Mouse (Mus musculus) activated CD4-positive, CD25-positive, alpha-beta regulatory T cell, adult 4 months (primary cell): ENCODE measurements around the gene Nabp2. TPM values are rescaled to one million over a fixed set of nuclear protein-coding genes. Genes with fewer than 3 reads are reported as not detected.

Experiments
- polyA plus RNA-seq, 2 experiments: library from polyadenylated mRNA; unstranded; fragments of 100-300 nt; shearing (Covaris generic); gene quantifications; one replicate each; pipeline ENCODE4 v1.2.1; 2017

The Nabp2 gene
- polyA plus RNA-seq, 2 experiments from 2014 or later: 75.0 to 81.0 TPM

Other genes with a start within 250 kb of the Nabp2 start
- 10 to 100 TPM; 20.9 to 25.0 TPM for gene Rbms2, start 231.2 kb downstream of the Nabp2 start, polyA plus RNA-seq
- gene Gls2, start 217.0 kb downstream of the Nabp2 start, polyA plus RNA-seq: under 1 TPM in 1 of 2 experiments, not detected in 1; 0.26 TPM
- gene Spryd4, start 199.7 kb downstream of the Nabp2 start, polyA plus RNA-seq: 10 to 100 TPM; 13.3 to 15.6 TPM
- gene Mip, start 185.7 kb downstream of the Nabp2 start, polyA plus RNA-seq: not detected
- 10 to 100 TPM; 23.7 to 35.9 TPM for gene Timeless, start 179.4 kb downstream of the Nabp2 start, polyA plus RNA-seq
- gene Apon, start 157.4 kb downstream of the Nabp2 start, polyA plus RNA-seq: not detected
- not detected for gene Apof, start 142.8 kb downstream of the Nabp2 start, polyA plus RNA-seq
- 10 to 100 TPM; 45.6 to 66.1 TPM for gene Stat2, start 140.9 kb downstream of the Nabp2 start, polyA plus RNA-seq
- gene Il23a, start 112.7 kb downstream of the Nabp2 start, polyA plus RNA-seq: not detected
- gene Pan2, start 108.2 kb downstream of the Nabp2 start, polyA plus RNA-seq: 10 to 100 TPM; 18.9 to 21.1 TPM
- gene Cnpy2, start 89.0 kb downstream of the Nabp2 start, polyA plus RNA-seq: 100 to 1,000 TPM in 1 of 2 experiments, 10 to 100 TPM in 1; 96.7 to 115 TPM
- 100 to 1,000 TPM; 145 to 149 TPM for gene Cs, start 73.8 kb downstream of the Nabp2 start, polyA plus RNA-seq
- 10 to 100 TPM; 14.3 to 20.3 TPM for gene Coq10a, start 42.5 kb downstream of the Nabp2 start, polyA plus RNA-seq
- 1 to 10 TPM; 2.6 to 4.5 TPM for gene Ankrd52, start 34.4 kb downstream of the Nabp2 start, polyA plus RNA-seq
- gene Slc39a5, start 10.3 kb downstream of the Nabp2 start, polyA plus RNA-seq: not detected
- gene Rnf41, start 165 bp upstream of the Nabp2 start, polyA plus RNA-seq: 10 to 100 TPM; 26.1 to 39.3 TPM
- gene Smarcc2, start 47.8 kb upstream of the Nabp2 start, polyA plus RNA-seq: 10 to 100 TPM; 53.8 to 54.8 TPM
- gene Myl6, start 82.7 kb upstream of the Nabp2 start, polyA plus RNA-seq: 1,000 to 10,000 TPM; 1,113 TPM
- gene Myl6b, start 87.2 kb upstream of the Nabp2 start, polyA plus RNA-seq: 1 to 10 TPM; 2.0 to 6.9 TPM
- 10 to 100 TPM; 77.5 to 80.7 TPM for gene Esyt1, start 114.4 kb upstream of the Nabp2 start, polyA plus RNA-seq
- 10 to 100 TPM in 1 of 2 experiments, 1 to 10 TPM in 1; 6.4 to 10.1 TPM for gene Zc3h10, start 136.3 kb upstream of the Nabp2 start, polyA plus RNA-seq
- gene Rpl41, start 137.8 kb upstream of the Nabp2 start, polyA plus RNA-seq: 1,000 to 10,000 TPM; 5,950 to 7,803 TPM
- gene Pa2g4, start 154.5 kb upstream of the Nabp2 start, polyA plus RNA-seq: 100 to 1,000 TPM; 136 to 160 TPM
- 1 to 10 TPM; 4.1 to 4.2 TPM for gene Erbb3, start 178.2 kb upstream of the Nabp2 start, polyA plus RNA-seq
- gene Rps26, start 215.3 kb upstream of the Nabp2 start, polyA plus RNA-seq: 1,000 to 10,000 TPM; 1,759 to 1,796 TPM
- 100 to 1,000 TPM; 103 to 107 TPM for gene Ikzf4, start 234.5 kb upstream of the Nabp2 start, polyA plus RNA-seq